Mouse (Mus musculus): Measurements from ENCODE around the gene Ubl7.

- no peak for TF ChIP-seq POLR2A (IDR thresholded peaks at IDR 0.05; ENCODE audit: insufficient read length, low read depth)
- no peak for TF ChIP-seq MAX (IDR thresholded peaks at IDR 0.05; ENCODE audit: low read depth)
- no peak for TF ChIP-seq E2F4 (IDR thresholded peaks at IDR 0.05; ENCODE audit: insufficient read depth)
- no peak for TF ChIP-seq USF1 (IDR thresholded peaks at IDR 0.05; ENCODE audit: low read depth)
Observed at GRCm38 (mm10) chr9:57932253-57932652, 21.5 kb downstream of the Ubl7 start.
